Mouse (Mus musculus) neural tube, embryonic 10.5 days (tissue): ENCODE measurements around the gene Slc22a2.
A peak's percentile ranks its signal among the peaks of the same experiment; 100 is the strongest.
"Not testable (repeated sequence)": the region's sequence is repeated elsewhere in the genome, so short reads cannot be mapped to it uniquely, and the experiment has no call there.

Source experiments
- DNase-seq: peaks from one replicate; pipeline ENCODE4 v3.0.0-alpha.2; 2017; ENCODE audit warnings: low spot score; ENCODE audit errors: extremely low spot score

Gene Slc22a2

GRCm38 (mm10) chr17:12583991-12584390, at the start of gene Slc22a2:
TSS of gene Slc22a2 (plus strand) at chr17:12584132.
- no peak for DNase-seq

- DNase-seq, result peak; percentile 64
Observed at GRCm38 (mm10) chr17:12534353-12535145, 49.4 kb upstream of the Slc22a2 start.

- DNase-seq, result no peak
Observed at GRCm38 (mm10) chr17:12562215-12562614, 21.7 kb upstream of the Slc22a2 start.

- DNase-seq, result not testable (repeated sequence)
Observed at GRCm38 (mm10) chr17:12564481-12565000, 19.4 kb upstream of the Slc22a2 start.

GRCm38 (mm10) chr17:12565443-12565842, 18.5 kb upstream of the Slc22a2 start:
- no peak for DNase-seq

- no peak for DNase-seq
Observed at GRCm38 (mm10) chr17:12571316-12571715, 12.6 kb upstream of the Slc22a2 start.

GRCm38 (mm10) chr17:12571924-12572463, 11.9 kb upstream of the Slc22a2 start:
- no peak for DNase-seq

GRCm38 (mm10) chr17:12575391-12575790, 8.5 kb upstream of the Slc22a2 start:
- DNase-seq, result no peak

GRCm38 (mm10) chr17:12577096-12577495, 6.8 kb upstream of the Slc22a2 start:
- no peak for DNase-seq

GRCm38 (mm10) chr17:12585366-12585765, 1.4 kb downstream of the Slc22a2 start:
- no peak for DNase-seq

- no peak for DNase-seq
Observed at GRCm38 (mm10) chr17:12586966-12587365, 3.0 kb downstream of the Slc22a2 start.

GRCm38 (mm10) chr17:12588801-12589247, 4.9 kb downstream of the Slc22a2 start:
- DNase-seq, result no peak

GRCm38 (mm10) chr17:12590911-12591625, 7.1 kb downstream of the Slc22a2 start:
- DNase-seq, result no peak

GRCm38 (mm10) chr17:12595846-12596515, 12.0 kb downstream of the Slc22a2 start:
- DNase-seq, result no peak

- DNase-seq, result no peak
Observed at GRCm38 (mm10) chr17:12606634-12607033, 22.7 kb downstream of the Slc22a2 start.

GRCm38 (mm10) chr17:12607202-12607601, 23.3 kb downstream of the Slc22a2 start:
- no peak for DNase-seq

GRCm38 (mm10) chr17:12614511-12615385, 30.8 kb downstream of the Slc22a2 start:
- no peak for DNase-seq

- no peak for DNase-seq
Observed at GRCm38 (mm10) chr17:12615429-12615828, 31.5 kb downstream of the Slc22a2 start.

GRCm38 (mm10) chr17:12619641-12620040, 35.7 kb downstream of the Slc22a2 start:
- no peak for DNase-seq

- no peak for DNase-seq
Observed at GRCm38 (mm10) chr17:12627983-12628382, 44.1 kb downstream of the Slc22a2 start.
